Mouse (Mus musculus) lung, postnatal 0 days (tissue): ENCODE data around the gene Olfr259. TPM values are rescaled to one million over a fixed set of nuclear protein-coding genes. Genes with fewer than 3 reads are reported as not detected.

Source experiments
- ATAC-seq: fragments of 200-750 bp; cut with Nextera tagmentation; 2 replicates; pipeline ENCODE4 v1.8.0; 2017; ENCODE audit warnings: moderate library complexity
- DNase-seq: peaks from one replicate; pipeline ENCODE4 v3.0.0-alpha.2; 2016; ENCODE audit warnings: low spot score
- H3K27ac ChIP-seq: fragments of 300-500 bp; sonication (generic); 2 replicates; pipeline ENCODE4 v1.5.1; 2014; ENCODE audit warnings: antibody characterized with exemption, mild to moderate bottlenecking, low read length, mixed read lengths
- H3K27me3 ChIP-seq: fragments of 300-500 bp; sonication (generic); replicated peaks from 2 replicates; pipeline ENCODE4 v1.6.1; 2014; ENCODE audit warnings: low read length, mixed read lengths; ENCODE audit not compliant: insufficient read depth
- H3K36me3 ChIP-seq: fragments of 300-500 bp; sonication (generic); 2 replicates; pipeline ENCODE4 v1.6.1; 2014; ENCODE audit warnings: low read length, mixed read lengths; ENCODE audit not compliant: insufficient read depth
- H3K4me1 ChIP-seq: fragments of 300-500 bp; sonication (generic); 2 replicates; pipeline ENCODE4 v1.6.1; 2014; ENCODE audit warnings: antibody characterized with exemption, low read depth, low read length, mixed read lengths; ENCODE audit not compliant: insufficient read depth
- H3K4me2 ChIP-seq: fragments of 300-500 bp; sonication (generic); replicated peaks from 2 replicates; pipeline ENCODE4 v1.6.1; 2014; ENCODE audit warnings: low read depth, mild to moderate bottlenecking, low read length, moderate library complexity, mixed read lengths
- H3K4me3 ChIP-seq: fragments of 300-500 bp; sonication (generic); 2 replicates; pipeline ENCODE4 v1.5.1; 2014; ENCODE audit warnings: low read depth, low read length
- H3K9ac ChIP-seq: fragments of 300-500 bp; sonication (generic); replicated peaks from 2 replicates; pipeline ENCODE4 v1.6.1; 2014; ENCODE audit warnings: low read depth, mild to moderate bottlenecking
- H3K9me3 ChIP-seq: fragments of 300-500 bp; sonication (generic); 2 replicates; pipeline ENCODE4 v1.6.1; 2016; ENCODE audit warnings: low read length, mixed read lengths
- CTCF ChIP-seq: IDR thresholded peaks from 2 replicates; pipeline ENCODE4 v1.5.1; 2016; ENCODE audit warnings: antibody characterized with exemption, mild to moderate bottlenecking
- EP300 ChIP-seq: IDR thresholded peaks from 2 replicates; pipeline ENCODE4 v1.6.1; 2016; ENCODE audit warnings: antibody characterized with exemption, mild to moderate bottlenecking, control low read depth
- WGBS: fragments of 180-500 bp; shearing (Covaris S2); extraction: QIAGEN DNeasy Blood & Tissue Kit; methylation state at CpG from one replicate; pipeline ENCODE4 v1.1.7; 2014; 5-methylcytosine and 5-hydroxymethylcytosine counted together
- polyA plus RNA-seq: library from polyadenylated mRNA; unstranded; fragments of >200 nt; fragmentation: Nextera tagmentation; extraction: Ambion mirVana; gene quantifications from 2 replicates; pipeline ENCODE4 v1.2.1, GENCODE M21; 2015

Olfr259 gene
- not detected in 2 replicates for polyA plus RNA-seq

DNA sequence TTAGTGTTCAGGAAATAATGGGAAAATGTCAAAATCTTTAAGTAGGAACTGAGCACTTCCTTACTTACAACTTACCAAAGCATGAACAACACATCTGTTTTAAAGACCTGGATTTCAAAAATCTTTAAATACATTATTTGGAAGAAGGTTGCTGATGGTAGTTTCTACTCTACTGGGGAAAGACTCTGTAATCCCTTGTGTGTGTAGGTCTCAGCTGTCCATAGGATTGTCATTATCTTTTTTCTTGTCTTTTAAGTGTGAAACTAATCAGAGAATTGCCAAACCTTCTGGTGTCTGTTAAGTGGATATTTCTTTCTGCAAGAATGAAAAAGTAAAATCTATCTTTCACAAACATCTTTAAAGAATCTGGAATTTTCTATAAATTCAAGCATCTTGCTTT, at the start of gene Olfr259:
Gene Olfr259 (minus strand): TSS at position 101 of the 400 bp plus-strand sequence.
- no peaks in the 10 kb centered on the region for H3K27me3 ChIP-seq
- H3K27ac ChIP-seq: no peak within 1 kb of the TSS
- no peak within 1 kb of the TSS for H3K4me3 ChIP-seq
- DNase-seq: no peak
- no peak within 1 kb of the TSS for H3K9ac ChIP-seq
- H3K9me3 ChIP-seq: no peaks in the 10 kb centered on the region
- no peaks in the 10 kb centered on the region for H3K4me1 ChIP-seq
- no peaks in the 10 kb centered on the region for H3K36me3 ChIP-seq
- no peak for ATAC-seq
- no peak for TF ChIP-seq CTCF
- TF ChIP-seq EP300: no peak
- no peak within 1 kb of the TSS for H3K4me2 ChIP-seq

DNA sequence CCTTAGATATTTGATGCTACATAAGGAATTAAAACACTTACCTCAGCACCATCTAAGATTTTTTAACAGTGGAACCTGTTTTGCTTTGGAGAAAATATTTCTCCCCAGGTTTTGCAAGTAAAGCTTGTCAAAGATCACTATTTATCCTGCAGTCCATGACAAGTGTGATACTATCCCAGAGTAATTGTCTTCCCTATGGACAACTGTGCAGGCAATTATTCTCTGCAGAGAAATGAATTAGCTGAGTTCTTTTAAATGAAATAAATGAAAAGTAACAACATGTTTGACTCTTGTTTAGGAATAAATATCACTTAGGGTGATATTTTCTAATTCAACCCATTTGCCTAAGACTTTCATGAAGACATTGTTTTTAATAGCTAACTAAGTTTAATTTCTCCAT, 38.2 kb upstream of the Olfr259 start, which contains the start of gene Olfr1111:
Gene Olfr1111 (minus strand): TSS at position 101 of the 400 bp plus-strand sequence.
- ATAC-seq: no peak
- Histone ChIP-seq H3K27me3 (no peaks in the 10 kb centered on the region), H3K36me3 (no peaks in the 10 kb centered on the region)

DNA sequence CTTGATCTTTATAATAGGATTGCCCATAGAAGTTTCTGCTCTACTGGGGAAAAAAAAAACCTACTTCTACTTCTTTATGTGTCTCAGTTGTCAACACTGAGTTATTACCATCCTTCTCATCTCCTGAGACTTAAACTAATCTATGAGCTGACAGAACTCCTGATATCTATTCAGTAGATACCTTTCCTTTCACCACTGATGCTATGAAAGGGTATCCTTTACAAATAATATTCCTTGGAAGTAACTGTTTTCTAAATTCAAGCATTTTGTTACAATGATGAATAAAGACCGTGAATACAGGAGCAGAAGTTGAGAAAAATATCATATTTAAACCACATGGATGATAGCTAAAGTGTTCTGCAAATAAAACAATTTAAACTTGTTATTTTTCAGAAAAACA, 25.8 kb upstream of the Olfr259 start, which contains the start of gene Olfr1110:
Gene Olfr1110 (minus strand): TSS at position 101 of the 400 bp plus-strand sequence.
- no peak for DNase-seq
- Histone ChIP-seq H3K4me2 (no peak within 1 kb of the TSS), H3K9ac (no peak within 1 kb of the TSS), H3K27me3 (no peaks in the 10 kb centered on the region), H3K4me1 (no peaks in the 10 kb centered on the region), H3K27ac (no peak within 1 kb of the TSS), H3K4me3 (no peak within 1 kb of the TSS), H3K36me3 (no peaks in the 10 kb centered on the region), H3K9me3 (no peaks in the 10 kb centered on the region)
- WGBS: 67% methylated on average over 1 of the region's 1 CpGs
- no peak for ATAC-seq
- TF ChIP-seq CTCF: no peak
- TF ChIP-seq EP300: no peak

More for the DNA sequence above, 38.2 kb upstream of the Olfr259 start, which contains the start of gene Olfr1111:
- Histone ChIP-seq H3K9me3 (no peaks in the 10 kb centered on the region), H3K27ac (no peak within 1 kb of the TSS), H3K9ac (no peak within 1 kb of the TSS), H3K4me1 (no peaks in the 10 kb centered on the region), H3K4me3 (no peak within 1 kb of the TSS), H3K4me2 (no peak within 1 kb of the TSS)
- DNase-seq: no peak
- TF ChIP-seq CTCF (no peak), EP300 (no peak)

DNA sequence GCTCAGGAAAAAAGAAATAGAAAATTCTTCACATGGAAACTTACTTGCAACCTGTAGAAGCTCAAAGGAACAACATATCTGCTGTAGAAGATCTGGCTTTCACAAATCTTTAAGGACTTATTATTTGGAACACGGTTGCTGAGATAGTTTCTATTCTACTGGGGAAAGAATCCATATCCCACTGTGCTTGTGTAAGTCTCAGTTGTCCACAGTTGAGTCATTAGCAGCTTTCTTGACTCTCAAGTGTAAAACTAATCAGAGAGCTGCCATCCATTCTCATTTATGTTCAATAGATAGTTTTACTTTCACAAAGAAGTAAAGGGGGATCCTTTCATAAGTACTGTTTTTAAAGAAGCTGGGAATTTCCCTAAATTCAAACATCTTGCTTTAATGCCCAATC, 18.5 kb downstream of the Olfr259 start, which contains the start of gene Olfr1109:
Gene Olfr1109 (minus strand): TSS at position 101 of the 400 bp plus-strand sequence.
- DNase-seq: no peak
- 67% methylated on average over 1 of the region's 1 CpGs for WGBS
- Histone ChIP-seq H3K9ac (no peak within 1 kb of the TSS), H3K4me1 (no peaks in the 10 kb centered on the region), H3K9me3 (no peaks in the 10 kb centered on the region), H3K36me3 (no peaks in the 10 kb centered on the region), H3K4me3 (no peak within 1 kb of the TSS), H3K27me3 (no peaks in the 10 kb centered on the region), H3K27ac (no peak within 1 kb of the TSS), H3K4me2 (no peak within 1 kb of the TSS)
- ATAC-seq: no peak
- no peak for TF ChIP-seq EP300
- no peak for TF ChIP-seq CTCF

DNA sequence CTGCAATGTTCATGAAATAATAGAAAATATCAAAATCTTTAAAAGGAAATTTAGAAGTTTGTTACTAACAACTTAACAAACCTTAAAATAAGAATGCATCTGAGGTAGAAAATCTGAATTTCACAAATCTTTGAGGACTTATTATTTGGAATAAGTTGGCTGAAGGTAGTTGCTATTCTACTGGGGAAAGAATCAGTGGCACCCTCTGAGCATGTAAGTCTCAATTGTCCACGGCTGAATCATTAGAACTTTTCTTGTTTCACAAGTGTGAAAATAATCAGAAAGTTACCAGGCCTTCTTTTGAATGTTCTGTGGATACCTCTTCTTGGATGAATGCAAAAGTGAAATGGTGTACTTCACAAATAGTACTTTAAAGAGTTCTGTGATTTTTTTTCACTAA, 38.6 kb downstream of the Olfr259 start, which contains the start of gene Olfr1107:
Gene Olfr1107 (minus strand): TSS at position 101 of the 400 bp plus-strand sequence.
- 69% methylated on average over 1 of the region's 1 CpGs for WGBS
- TF ChIP-seq CTCF (no peak), EP300 (no peak)
- H3K4me2 ChIP-seq: no peak within 1 kb of the TSS
- no peaks in the 10 kb centered on the region for H3K9me3 ChIP-seq
- DNase-seq (no peak), ATAC-seq (no peak)
- no peak within 1 kb of the TSS for H3K9ac ChIP-seq
- H3K36me3 ChIP-seq: no peaks in the 10 kb centered on the region
- no peaks in the 10 kb centered on the region for H3K27me3 ChIP-seq
- H3K27ac ChIP-seq: no peak within 1 kb of the TSS
- H3K4me1 ChIP-seq: no peaks in the 10 kb centered on the region
- H3K4me3 ChIP-seq: no peak within 1 kb of the TSS

Other genes with a start within 250 kb of the Olfr259 start
- not detected in 2 replicates for gene Gm13723, start 239.8 kb downstream of the Olfr259 start, polyA plus RNA-seq
- not detected in 2 replicates for gene Olfr1097, start 222.4 kb downstream of the Olfr259 start, polyA plus RNA-seq
- gene Olfr1098, start 190.0 kb downstream of the Olfr259 start, polyA plus RNA-seq: not detected in 2 replicates
- not detected in 2 replicates for gene Olfr1099, start 153.9 kb downstream of the Olfr259 start, polyA plus RNA-seq
- not detected in 2 replicates for gene Olfr1100, start 134.6 kb downstream of the Olfr259 start, polyA plus RNA-seq
- gene Olfr1101, start 123.3 kb downstream of the Olfr259 start, polyA plus RNA-seq: not detected in 2 replicates
- not detected in 2 replicates for gene Olfr1102, start 116.2 kb downstream of the Olfr259 start, polyA plus RNA-seq
- gene Olfr1104, start 87.5 kb downstream of the Olfr259 start, polyA plus RNA-seq: not detected in 2 replicates
- gene Olfr1105, start 78.0 kb downstream of the Olfr259 start, polyA plus RNA-seq: not detected in 2 replicates
- not detected in 2 replicates for gene Olfr1106, start 62.3 kb downstream of the Olfr259 start, polyA plus RNA-seq
- not detected in 2 replicates for gene Olfr1107, start 38.8 kb downstream of the Olfr259 start, polyA plus RNA-seq
- gene Olfr1109, start 18.6 kb downstream of the Olfr259 start, polyA plus RNA-seq: not detected in 2 replicates
- not detected in 2 replicates for gene Olfr1110, start 25.7 kb upstream of the Olfr259 start, polyA plus RNA-seq
- gene Olfr1111, start 38.1 kb upstream of the Olfr259 start, polyA plus RNA-seq: not detected in 2 replicates
- not detected in 2 replicates for gene Olfr1112, start 73.2 kb upstream of the Olfr259 start, polyA plus RNA-seq
- not detected in 2 replicates for gene Olfr1113, start 94.4 kb upstream of the Olfr259 start, polyA plus RNA-seq
- not detected in 2 replicates for gene Olfr1115, start 133.4 kb upstream of the Olfr259 start, polyA plus RNA-seq
- gene Olfr1116, start 153.0 kb upstream of the Olfr259 start, polyA plus RNA-seq: not detected in 2 replicates
- gene Olfr1118, start 193.0 kb upstream of the Olfr259 start, polyA plus RNA-seq: not detected in 2 replicates
- not detected in 2 replicates for gene Olfr1120, start 240.2 kb upstream of the Olfr259 start, polyA plus RNA-seq